Mouse (Mus musculus) erythroblast, embryonic 14.5 days (primary cell): ENCODE results near the gene Rhox3f. TPM values are rescaled to one million over a fixed set of nuclear protein-coding genes. Genes with fewer than 3 reads are reported as not detected.
"Not testable (repeated sequence)": the region's sequence is repeated elsewhere in the genome, so short reads cannot be mapped to it uniquely, and the experiment has no call there.

Experiments used
- H3K27me3 ChIP-seq: 2 replicates; pipeline ENCODE4 v1.6.1; 2012; ENCODE audit warnings: inconsistent platforms; ENCODE audit not compliant: control insufficient read depth
- H3K36me3 ChIP-seq: 2 replicates; pipeline ENCODE4 v1.6.1; 2012; ENCODE audit warnings: mild to moderate bottlenecking, inconsistent platforms; ENCODE audit not compliant: control insufficient read depth
- H3K4me1 ChIP-seq: 2 replicates; pipeline ENCODE4 v1.6.1; 2012; ENCODE audit warnings: inconsistent platforms; ENCODE audit not compliant: control insufficient read depth
- H3K4me3 ChIP-seq: replicated peaks from 2 replicates; pipeline ENCODE3; 2012; ENCODE audit warnings: moderate library complexity, mild to moderate bottlenecking, inconsistent platforms
- H3K9me3 ChIP-seq: 2 replicates; pipeline ENCODE4 v1.6.1; 2012; ENCODE audit warnings: low read length, inconsistent platforms, mixed read lengths; ENCODE audit not compliant: control insufficient read depth
- polyA plus RNA-seq: library from polyadenylated mRNA; stranded (reverse); fragments of >175 nt; gene quantifications from 2 replicates; pipeline ENCODE4 v1.2.3, GENCODE M21; 2012

The Rhox3f gene
- not detected in 2 replicates for polyA plus RNA-seq

GRCm38 (mm10) chrX:37580692-37581091 is at the start of gene Rhox3f:
TSS of gene Rhox3f (plus strand) at chrX:37580992.
- H3K4me1 ChIP-seq, H3K9me3 ChIP-seq, H3K4me3 ChIP-seq, H3K36me3 ChIP-seq, H3K27me3 ChIP-seq: not testable (repeated sequence)

DNA sequence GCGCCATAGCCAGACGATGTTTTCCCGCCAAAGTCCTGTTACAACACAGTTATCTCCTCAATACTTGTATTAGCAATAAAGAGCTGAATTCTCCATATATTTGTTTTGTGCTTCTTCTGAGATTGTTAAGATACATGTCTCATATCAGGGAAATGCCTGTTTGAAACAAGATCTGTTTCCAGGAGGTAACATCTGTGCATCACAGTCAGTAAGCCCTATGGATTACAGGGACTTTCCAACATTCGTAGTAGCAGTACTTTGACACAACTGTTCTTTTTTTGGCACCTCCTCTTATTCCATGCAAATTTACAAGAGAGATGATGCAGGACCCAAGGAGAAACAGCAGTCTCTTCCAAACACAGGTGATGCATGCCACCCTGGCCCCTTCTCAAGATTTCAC is 39.1 kb upstream of the Rhox3f start, which contains the start of gene Rhox3e:
Rhox3e (plus strand) TSS at position 301 of the 400 bp plus-strand sequence.
- H3K27me3 ChIP-seq, H3K4me1 ChIP-seq, H3K4me3 ChIP-seq, H3K36me3 ChIP-seq, H3K9me3 ChIP-seq: not testable (repeated sequence)

DNA sequence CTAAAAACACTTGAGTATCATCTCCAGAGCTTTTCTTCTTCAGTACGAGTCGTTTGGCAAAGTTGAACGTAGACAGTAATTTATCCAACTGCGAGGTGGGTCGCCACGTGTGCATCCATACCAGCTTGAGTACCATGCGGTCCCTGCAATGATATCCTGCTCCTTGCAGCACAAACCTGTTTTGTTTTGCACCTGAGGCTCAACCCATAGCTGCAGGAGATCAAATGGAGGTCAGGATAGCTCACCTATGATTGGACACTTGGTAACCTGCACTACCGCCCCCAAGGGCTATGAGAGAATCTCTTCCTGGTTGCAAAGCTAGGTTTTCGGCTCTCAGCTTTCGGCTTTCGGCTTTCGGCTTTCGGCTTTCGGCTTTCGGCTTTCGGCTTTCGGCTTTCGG is 23.7 kb upstream of the Rhox3f start, which contains the start of gene Rhox4e:
Rhox4e (plus strand) TSS at position 301 of the 400 bp plus-strand sequence.
- H3K4me1 ChIP-seq, H3K4me3 ChIP-seq, H3K9me3 ChIP-seq, H3K27me3 ChIP-seq, H3K36me3 ChIP-seq: not testable (repeated sequence)

DNA sequence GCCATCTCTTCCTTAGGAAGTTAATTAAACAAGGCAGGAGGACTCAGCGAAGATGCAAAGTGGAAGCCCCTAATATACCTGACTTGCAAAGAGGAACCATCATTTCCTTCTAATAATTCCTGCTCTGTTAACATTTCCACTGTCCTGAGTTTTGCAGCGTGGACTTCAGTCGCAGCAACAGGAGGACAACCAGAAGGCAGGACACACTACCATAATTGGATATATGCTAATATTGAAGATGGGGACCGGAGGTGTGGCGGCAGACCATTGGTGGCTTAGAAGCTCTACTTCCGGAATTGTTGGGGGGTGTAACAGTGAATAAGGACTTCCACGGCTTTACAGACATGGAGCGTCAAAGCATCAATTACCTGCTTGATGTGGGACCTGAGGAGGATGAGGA is 9.7 kb upstream of the Rhox3f start, which contains the start of gene Rhox2f:
Rhox2f (plus strand) TSS at position 301 of the 400 bp plus-strand sequence.
- not testable (repeated sequence) for H3K9me3 ChIP-seq, H3K27me3 ChIP-seq, H3K4me1 ChIP-seq, H3K36me3 ChIP-seq, H3K4me3 ChIP-seq

- H3K36me3 ChIP-seq, H3K9me3 ChIP-seq, H3K27me3 ChIP-seq, H3K4me1 ChIP-seq, H3K4me3 ChIP-seq: not testable (repeated sequence)
These were observed 8.2 kb upstream of the Rhox3f start for GRCm38 (mm10) chrX:37572638-37573037.

DNA sequence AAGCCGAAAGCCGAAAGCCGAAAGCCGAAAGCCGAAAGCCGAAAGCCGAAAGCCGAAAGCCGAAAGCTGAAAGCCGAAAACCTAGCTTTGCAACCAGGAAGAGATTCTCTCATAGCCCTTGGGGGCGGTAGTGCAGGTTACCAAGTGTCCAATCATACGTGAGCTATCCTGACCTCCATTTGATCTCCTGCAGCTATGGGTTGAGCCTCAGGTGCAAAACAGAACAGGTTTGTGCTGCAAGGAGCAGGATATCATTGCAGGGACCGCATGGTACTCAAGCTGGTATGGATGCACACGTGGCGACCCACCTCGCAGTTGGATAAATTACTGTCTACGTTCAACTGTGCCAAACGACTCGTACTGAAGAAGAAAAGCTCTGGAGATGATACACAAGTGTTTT is 26.8 kb downstream of the Rhox3f start, which contains the start of gene Rhox4f:
Rhox4f (minus strand) TSS at position 101 of the 400 bp plus-strand sequence.
- not testable (repeated sequence) for H3K36me3 ChIP-seq, H3K4me1 ChIP-seq, H3K9me3 ChIP-seq

DNA sequence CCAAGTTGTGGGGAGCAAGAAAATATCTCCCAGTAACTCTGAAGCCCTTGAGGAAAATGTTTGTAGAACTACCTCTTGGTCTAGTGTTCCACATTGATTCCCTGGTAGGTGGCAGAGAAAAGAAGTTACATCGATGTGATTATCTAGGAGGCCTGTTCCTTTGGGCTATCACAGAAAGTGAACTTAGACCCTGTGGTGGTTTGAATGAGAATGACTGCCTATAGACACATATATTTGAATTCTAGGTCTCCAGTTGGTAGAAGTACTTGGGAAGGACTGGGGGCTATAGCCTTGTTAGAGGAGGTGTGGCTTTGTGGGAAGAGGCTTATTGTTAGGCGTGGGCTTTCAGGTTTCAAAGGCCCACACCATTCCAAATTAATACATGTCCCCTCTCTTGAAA is 47.7 kb downstream of the Rhox3f start, which contains the start of gene Rhox3g:
Rhox3g (minus strand) TSS at position 101 of the 400 bp plus-strand sequence.
- H3K9me3 ChIP-seq, H3K36me3 ChIP-seq, H3K4me1 ChIP-seq, H3K27me3 ChIP-seq, H3K4me3 ChIP-seq: not testable (repeated sequence)

More for the DNA sequence above, 26.8 kb downstream of the Rhox3f start, which contains the start of gene Rhox4f:
- H3K4me3 ChIP-seq, H3K27me3 ChIP-seq: not testable (repeated sequence)

Other genes starting within 250 kb of the Rhox3f start
- not detected in 2 replicates for gene Rhox3a2, start 201.0 kb upstream of the Rhox3f start, polyA plus RNA-seq
- gene Rhox4a2, start 190.1 kb upstream of the Rhox3f start, polyA plus RNA-seq, result not detected in 2 replicates
- gene Rhox2b, start 168.9 kb upstream of the Rhox3f start, polyA plus RNA-seq, result not detected in 2 replicates
- gene Rhox4b, start 148.5 kb upstream of the Rhox3f start, polyA plus RNA-seq, result not detected in 2 replicates
- gene Rhox2c, start 127.3 kb upstream of the Rhox3f start, polyA plus RNA-seq, result not detected in 2 replicates
- not detected in 2 replicates for gene Rhox3c, start 122.4 kb upstream of the Rhox3f start, polyA plus RNA-seq
- gene Rhox4c, start 100.7 kb upstream of the Rhox3f start, polyA plus RNA-seq, result not detected in 2 replicates
- gene Rhox2d, start 87.6 kb upstream of the Rhox3f start, polyA plus RNA-seq, result not detected in 2 replicates
- not detected in 2 replicates for gene Rhox4d, start 66.6 kb upstream of the Rhox3f start, polyA plus RNA-seq
- not detected in 2 replicates for gene Rhox2e, start 50.5 kb upstream of the Rhox3f start, polyA plus RNA-seq
- not detected in 2 replicates for gene Rhox3e, start 39.0 kb upstream of the Rhox3f start, polyA plus RNA-seq
- gene Rhox4e, start 23.6 kb upstream of the Rhox3f start, polyA plus RNA-seq, result not detected in 2 replicates
- gene Rhox2f, start 9.6 kb upstream of the Rhox3f start, polyA plus RNA-seq, result not detected in 2 replicates
- not detected in 2 replicates for gene Rhox4f, start 26.7 kb downstream of the Rhox3f start, polyA plus RNA-seq
- gene Rhox3g, start 47.6 kb downstream of the Rhox3f start, polyA plus RNA-seq, result not detected in 2 replicates
- not detected in 2 replicates for gene Rhox2g, start 62.5 kb downstream of the Rhox3f start, polyA plus RNA-seq
- gene Rhox4g, start 70.3 kb downstream of the Rhox3f start, polyA plus RNA-seq, result not detected in 2 replicates
- gene Rhox3h, start 87.8 kb downstream of the Rhox3f start, polyA plus RNA-seq, result not detected in 2 replicates
- not detected in 2 replicates for gene Rhox2h, start 92.3 kb downstream of the Rhox3f start, polyA plus RNA-seq
- 0.07 TPM in 1 of 2 replicates, not detected in the other for gene Rhox5, start 223.8 kb downstream of the Rhox3f start, polyA plus RNA-seq
- gene Rhox6, start 245.9 kb downstream of the Rhox3f start, polyA plus RNA-seq, result not detected in 2 replicates